Mouse (Mus musculus) spleen, postnatal 10 days (tissue): ENCODE measurements around the gene 1110004F10Rik.

ENCODE experiments used
- DNase-seq, 2 experiments: peaks; one replicate each; pipeline ENCODE4 v3.0.0; 2021 to 2022; ENCODE audit warnings: low spot score in 2 of 2

Gene 1110004F10Rik

DNA sequence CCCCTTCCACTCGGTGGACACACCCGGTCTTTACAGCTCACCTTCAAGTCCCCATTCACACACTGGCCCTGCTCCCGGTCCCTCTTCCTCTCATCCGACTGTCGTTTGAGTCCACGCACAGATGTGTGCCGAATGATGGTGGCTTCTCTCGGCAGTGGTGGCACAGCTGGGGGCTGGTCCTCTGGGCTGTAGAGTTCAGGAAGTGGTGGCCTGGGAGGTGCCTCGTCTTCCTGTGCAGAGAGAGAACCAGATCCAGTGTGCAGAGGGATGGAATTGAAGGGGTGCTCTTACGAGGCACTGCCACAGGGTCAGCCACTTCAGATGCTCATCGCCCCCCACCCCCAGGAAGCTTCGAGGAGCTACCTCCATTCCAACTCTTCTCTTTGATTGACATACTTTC is 98.0 kb downstream of the 1110004F10Rik start:
- DNase-seq, result no peak

DNA sequence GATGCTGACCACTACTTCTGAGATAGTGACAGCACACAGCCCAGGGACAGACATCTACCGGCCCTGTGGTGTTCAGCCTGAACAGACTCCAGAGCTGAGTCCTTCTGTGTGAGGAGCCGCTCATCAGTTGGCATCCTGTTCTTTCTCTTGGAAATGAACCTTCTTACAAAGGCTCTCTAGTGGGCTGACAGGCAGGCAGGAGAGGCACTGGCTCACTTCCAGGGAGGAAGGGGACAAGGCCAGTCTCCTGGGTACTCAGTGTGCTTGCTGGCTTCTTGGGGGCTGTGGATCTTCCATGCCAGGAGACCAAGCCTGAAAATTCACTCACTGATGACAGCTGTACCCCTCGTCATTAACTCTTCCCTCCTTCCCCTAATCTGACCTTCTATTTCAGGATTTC is 98.5 kb downstream of the 1110004F10Rik start:
- DNase-seq, result no peak

DNA sequence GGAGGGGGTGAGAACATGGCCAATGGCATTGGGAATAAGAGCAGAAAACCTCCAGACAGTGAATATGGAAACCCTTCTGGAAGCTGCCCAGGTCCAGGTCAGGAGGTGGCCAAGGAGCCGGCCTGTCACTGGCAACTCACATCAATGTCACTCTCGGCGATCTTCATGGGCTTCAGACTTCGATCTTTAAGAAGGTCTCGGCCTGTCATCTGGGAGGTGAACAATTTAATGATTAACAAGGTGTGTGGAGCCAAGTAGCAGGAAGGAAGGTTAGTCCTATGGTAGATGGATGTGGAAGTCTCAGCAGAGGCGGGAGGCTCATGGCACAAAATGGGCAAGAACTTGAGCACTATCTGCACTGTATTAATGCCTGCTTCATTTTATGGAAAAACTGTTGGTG is 105.8 kb downstream of the 1110004F10Rik start:
- DNase-seq, result no peak

DNA sequence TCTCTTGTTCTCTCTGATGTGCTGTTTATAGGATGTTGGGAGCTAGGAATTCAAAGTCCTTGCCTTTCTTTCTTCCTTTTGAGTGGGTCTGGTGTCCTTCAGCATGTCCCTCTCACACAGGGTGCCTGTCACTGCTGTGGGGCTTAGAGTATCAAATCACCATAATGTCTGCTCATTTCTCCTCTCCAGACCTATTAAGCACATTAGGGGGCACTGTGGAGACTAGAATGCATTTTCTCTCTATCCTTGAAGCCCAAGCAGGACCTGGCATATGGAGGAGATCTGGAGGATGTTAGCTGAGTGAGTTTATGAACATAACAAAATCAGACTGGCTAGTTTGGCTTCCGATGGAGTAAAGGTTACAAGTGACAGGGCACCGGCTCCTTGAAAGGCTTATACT is 107.9 kb downstream of the 1110004F10Rik start:
- no peak for DNase-seq

DNA sequence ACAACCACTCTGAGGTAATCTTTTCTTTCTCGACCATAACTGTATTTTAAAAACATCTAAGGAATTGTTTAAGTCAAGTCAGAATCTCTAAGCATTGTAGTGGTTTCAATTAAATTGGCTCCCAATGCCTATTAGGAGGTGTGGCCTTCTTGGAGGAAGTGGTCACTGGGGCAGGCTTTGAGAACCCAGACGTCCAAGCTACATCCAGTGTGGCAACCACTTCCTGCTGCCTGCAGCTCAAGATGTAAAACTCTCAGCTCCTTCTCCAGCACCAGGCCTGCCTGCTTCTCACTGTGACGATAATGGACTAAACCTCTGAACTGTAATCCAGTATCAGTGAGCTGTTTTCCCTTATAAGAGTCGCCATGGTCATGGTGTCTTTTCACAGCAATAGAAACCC is 110.4 kb downstream of the 1110004F10Rik start:
- no peak for DNase-seq

DNA sequence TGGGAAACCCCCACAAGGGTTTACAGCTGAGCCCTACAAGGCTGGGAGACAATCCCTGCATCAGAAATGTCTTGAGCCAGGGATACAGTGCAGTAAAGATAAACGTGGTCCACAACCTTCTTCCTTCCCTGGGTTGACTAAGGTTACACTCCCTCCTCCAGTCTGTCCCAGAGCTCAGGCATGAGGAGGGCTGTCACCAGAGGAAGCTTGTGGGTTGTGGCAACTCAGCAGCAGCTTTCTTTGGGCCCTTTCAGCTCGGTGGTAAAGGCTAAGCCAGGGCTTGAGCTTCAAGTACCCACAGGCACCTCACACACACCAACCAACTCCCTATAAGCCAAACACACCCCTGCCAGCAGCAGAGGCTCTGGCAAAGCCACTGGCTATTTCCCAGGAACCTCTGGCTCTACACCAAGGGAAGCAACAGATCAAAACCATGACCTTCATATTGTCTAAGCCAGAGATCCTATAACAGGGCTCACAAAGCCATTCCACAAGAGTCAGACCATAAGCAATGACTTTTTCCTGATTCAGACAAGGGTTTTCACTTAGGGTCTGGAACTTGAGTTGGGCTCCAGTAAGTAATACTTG is 114.7 kb downstream of the 1110004F10Rik start:
- DNase-seq, result no peak
